Mouse (Mus musculus) stomach, embryonic 15.5 days (tissue): ENCODE measurements at regions not wholly inside any gene's neighbourhood (a gene's known extent, or its start where the extent isn't known, plus 50 kb on each side); places are given as distances from the start of the nearest gene placed in this dataset.

ENCODE experiments used
- ATAC-seq: fragments of 200-750 bp; cut with Nextera tagmentation; 2 replicates; pipeline ENCODE4 v1.8.0; 2017; ENCODE audit warnings: low read depth, moderate number of reproducible peaks, moderate TSS enrichment; ENCODE audit not compliant: insufficient read depth, low FRiP score
- H3K27ac ChIP-seq: fragments of 300-500 bp; sonication (generic); 2 replicates; pipeline ENCODE4 v1.5.1; 2015; ENCODE audit warnings: mild to moderate bottlenecking, inconsistent platforms
- H3K27me3 ChIP-seq: fragments of 300-500 bp; sonication (generic); replicated peaks from 2 replicates; pipeline ENCODE4 v1.6.1; 2015; ENCODE audit warnings: inconsistent platforms
- H3K36me3 ChIP-seq: fragments of 300-500 bp; sonication (generic); 2 replicates; pipeline ENCODE4 v1.6.1; 2015; ENCODE audit warnings: inconsistent platforms
- H3K4me1 ChIP-seq: fragments of 300-500 bp; sonication (generic); 2 replicates; pipeline ENCODE4 v1.6.1; 2015; ENCODE audit warnings: inconsistent platforms
- H3K4me2 ChIP-seq: fragments of 300-500 bp; sonication (generic); 2 replicates; pipeline ENCODE4 v1.6.1; 2015; ENCODE audit warnings: mild to moderate bottlenecking, inconsistent platforms
- H3K4me3 ChIP-seq: fragments of 300-500 bp; sonication (generic); replicated peaks from 2 replicates; pipeline ENCODE4 v1.5.1; 2015; ENCODE audit warnings: inconsistent platforms
- H3K9ac ChIP-seq: fragments of 300-500 bp; sonication (generic); 2 replicates; pipeline ENCODE4 v1.6.1; 2015; ENCODE audit warnings: inconsistent platforms
- H3K9me3 ChIP-seq: fragments of 300-500 bp; sonication (generic); 2 replicates; pipeline ENCODE4 v1.6.1; 2016; ENCODE audit warnings: inconsistent platforms
- WGBS: fragments of 180-500 bp; shearing (Covaris S2); methylation state at CpG from one replicate; pipeline ENCODE4 v1.1.7; 2015; 5-methylcytosine and 5-hydroxymethylcytosine counted together

DNA sequence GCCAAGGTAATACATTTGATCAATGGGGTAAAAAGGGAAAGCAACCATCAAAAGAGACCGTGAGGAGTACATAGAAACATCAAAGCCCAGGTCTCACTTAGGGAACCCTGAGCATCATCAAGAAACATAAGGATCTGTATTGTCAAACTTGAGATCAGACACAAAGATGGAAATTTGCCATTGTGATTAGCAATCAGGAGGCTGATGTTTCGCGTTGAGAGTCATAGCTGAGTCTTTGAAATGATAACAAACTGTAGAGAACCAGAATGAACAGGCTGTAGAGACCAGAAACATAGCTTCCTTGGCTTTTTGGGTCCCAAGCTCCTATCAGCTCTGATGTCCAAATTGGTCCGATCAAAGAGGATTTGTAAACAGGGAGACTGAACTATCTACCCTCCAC lies 505.2 kb upstream of the Nox3 start:
- no peak for ATAC-seq
- no peak overlapping the region for H3K4me2 ChIP-seq
- H3K9me3 ChIP-seq = no peaks in the 10 kb centered on the region
- peaks cover 14% of the 10 kb centered on the region; the same call in 1 of the 2 replicates for H3K4me1 ChIP-seq
- no peaks in the 10 kb centered on the region for H3K27me3 ChIP-seq
- no peak overlapping the region for H3K4me3 ChIP-seq
- H3K36me3 ChIP-seq = no peaks in the 10 kb centered on the region
- H3K9ac ChIP-seq = no peak overlapping the region
- no peak overlapping the region for H3K27ac ChIP-seq
- 91% methylated on average over 4 of the region's 4 CpGs for WGBS

DNA sequence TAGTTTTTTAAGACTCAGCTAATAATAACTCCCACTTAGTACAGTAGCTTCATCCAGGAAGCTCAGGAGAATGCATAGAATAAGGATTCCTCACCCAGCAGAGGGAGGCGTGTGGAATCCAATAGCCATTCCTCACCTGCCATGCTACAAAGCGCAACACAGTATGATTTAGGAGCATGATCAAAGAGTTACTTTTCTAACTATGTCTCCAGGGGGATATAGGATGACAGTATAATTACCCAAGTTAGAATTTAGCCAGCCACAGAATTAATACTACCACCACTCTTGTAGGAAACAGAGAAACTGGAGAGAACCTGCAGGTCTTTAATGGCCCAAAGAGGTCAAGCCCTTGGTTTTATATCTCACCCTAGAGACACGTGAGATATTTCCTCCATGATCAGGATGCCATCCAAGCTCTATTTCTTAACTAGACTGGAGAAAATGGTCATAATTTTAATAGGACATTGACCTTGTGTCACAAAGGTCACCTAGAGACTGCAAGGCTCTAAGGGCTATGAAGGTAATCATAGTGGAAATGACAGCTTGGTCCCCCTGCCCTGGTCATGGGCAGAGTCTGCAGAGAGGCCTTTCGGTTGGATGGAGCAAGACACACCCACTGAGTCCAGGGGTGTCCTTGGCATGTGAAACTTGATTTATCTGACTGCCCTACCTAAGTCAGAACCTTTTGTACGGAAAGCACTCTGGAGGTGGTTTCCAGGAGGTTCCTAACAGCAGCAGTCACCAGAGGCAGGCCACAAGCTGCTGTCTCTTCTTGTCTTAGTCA lies 512.3 kb upstream of the Nox3 start:
- Histone ChIP-seq H3K9me3 (no peaks in the 10 kb centered on the region), H3K27ac (no peak overlapping the region), H3K9ac (no peak overlapping the region), H3K4me1 (no peaks in the 10 kb centered on the region), H3K4me3 (no peak overlapping the region), H3K27me3 (no peaks in the 10 kb centered on the region), H3K36me3 (no peaks in the 10 kb centered on the region), H3K4me2 (no peak overlapping the region)
- no peak for ATAC-seq
- WGBS = 84% methylated on average over 5 of the region's 5 CpGs

DNA sequence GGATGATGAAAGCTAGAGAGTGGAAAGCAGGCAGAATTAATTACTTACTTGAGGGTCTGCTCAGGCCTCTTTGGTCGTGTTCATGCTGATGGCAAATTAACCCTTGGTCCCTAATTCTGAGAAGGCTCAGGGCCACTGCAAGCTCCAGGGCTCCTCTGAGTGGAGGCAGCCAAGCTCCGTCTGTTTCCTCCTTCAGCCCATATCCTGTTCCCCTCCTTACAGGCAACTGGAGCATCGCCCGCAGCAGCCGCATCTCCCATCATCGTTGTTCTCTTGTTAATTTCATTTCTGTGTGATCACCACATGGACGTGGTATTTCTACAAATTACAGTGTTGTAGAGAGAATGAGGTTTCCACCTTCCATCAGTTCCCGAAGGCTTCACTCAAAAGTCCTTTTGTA lies 513.6 kb upstream of the Nox3 start:
- Histone ChIP-seq H3K4me2 (no peak overlapping the region), H3K36me3 (no peaks in the 10 kb centered on the region), H3K4me1 (no peaks in the 10 kb centered on the region), H3K27ac (no peak overlapping the region), H3K9ac (no peak overlapping the region), H3K4me3 (no peak overlapping the region), H3K27me3 (no peaks in the 10 kb centered on the region), H3K9me3 (no peaks in the 10 kb centered on the region)
- no peak for ATAC-seq
- 77% methylated on average over 8 of the region's 8 CpGs for WGBS

DNA sequence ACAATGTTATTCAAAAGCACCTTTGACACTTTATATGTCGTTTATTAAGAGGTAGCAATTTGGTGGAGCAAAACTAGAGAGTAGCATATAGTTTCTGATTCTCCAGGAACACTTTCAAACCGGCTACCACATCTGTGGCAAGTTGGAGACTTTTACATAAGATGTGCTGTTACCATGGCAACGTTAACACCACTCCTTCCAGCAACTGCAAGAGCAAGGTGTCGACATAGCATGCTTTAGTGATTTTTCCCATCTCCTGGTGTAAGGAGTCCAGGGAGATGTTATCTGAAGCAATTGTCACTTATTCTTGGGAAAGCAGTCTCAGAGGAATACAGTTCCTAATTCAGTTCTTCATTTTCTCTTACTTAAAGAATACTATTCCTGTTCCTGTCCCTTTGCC lies 516.5 kb upstream of the Nox3 start:
- no peak for ATAC-seq
- Histone ChIP-seq H3K4me3 (no peak overlapping the region), H3K4me2 (no peak overlapping the region), H3K36me3 (no peaks in the 10 kb centered on the region), H3K9ac (no peak overlapping the region), H3K9me3 (no peaks in the 10 kb centered on the region), H3K27me3 (no peaks in the 10 kb centered on the region), H3K4me1 (no peaks in the 10 kb centered on the region), H3K27ac (no peak overlapping the region)
- WGBS = 55% methylated on average over 4 of the region's 4 CpGs

DNA sequence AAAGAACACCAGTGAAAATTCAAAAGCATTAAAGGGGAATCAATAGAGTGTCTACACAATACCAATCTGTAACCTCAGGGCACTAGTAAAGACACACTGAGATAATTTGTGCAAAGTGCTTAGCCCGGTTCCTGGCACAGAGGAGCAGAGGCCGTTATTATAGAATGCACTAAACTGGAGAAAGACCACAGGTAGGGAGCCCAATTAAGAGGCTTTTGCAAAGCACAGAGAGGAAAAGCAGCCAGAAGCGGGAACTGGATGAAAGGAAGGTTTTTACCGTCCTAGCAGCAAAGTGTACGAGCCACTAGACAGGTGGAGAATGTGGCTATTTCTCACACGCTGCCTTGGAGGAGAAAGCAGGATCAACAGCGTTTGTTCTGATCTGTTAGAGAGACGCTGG lies 518.9 kb upstream of the Nox3 start:
- Histone ChIP-seq H3K4me3 (no peak overlapping the region), H3K27ac (no peak overlapping the region), H3K9ac (no peak overlapping the region), H3K9me3 (no peaks in the 10 kb centered on the region), H3K4me2 (no peak overlapping the region), H3K36me3 (no peaks in the 10 kb centered on the region), H3K4me1 (no peaks in the 10 kb centered on the region), H3K27me3 (no peaks in the 10 kb centered on the region)
- no peak for ATAC-seq
- 64% methylated on average over 8 of the region's 8 CpGs for WGBS

DNA sequence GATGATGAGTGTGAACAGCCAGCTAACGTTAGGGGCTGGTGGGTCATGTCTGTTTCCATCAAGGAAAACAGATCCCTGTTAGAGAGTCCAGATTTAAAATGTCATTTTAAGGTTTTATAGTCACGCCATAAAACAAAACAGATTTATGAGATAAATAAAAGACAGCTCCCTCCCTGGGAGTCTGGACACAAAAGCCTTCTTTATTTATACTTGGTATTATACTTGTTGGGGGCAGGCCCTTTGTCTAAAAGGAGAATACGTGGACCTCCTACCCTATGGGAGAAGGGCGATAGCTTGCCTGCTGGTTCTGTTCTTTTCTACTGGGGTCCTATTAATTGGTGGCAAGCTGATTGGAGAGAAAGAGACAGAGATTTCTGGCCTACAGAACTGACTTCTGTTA lies 520.1 kb upstream of the Nox3 start:
- no peaks in the 10 kb centered on the region for H3K27me3 ChIP-seq
- H3K4me1 ChIP-seq = 0 out of 2 replicates have a peak, but pooled peaks cover 5% of the 10 kb centered on the region
- no peaks in the 10 kb centered on the region for H3K9me3 ChIP-seq
- H3K4me2 ChIP-seq = no peak overlapping the region
- 41% methylated on average over 4 of the region's 4 CpGs for WGBS
- no peak for ATAC-seq
- H3K4me3 ChIP-seq = no peak overlapping the region
- no peaks in the 10 kb centered on the region for H3K36me3 ChIP-seq
- no peak overlapping the region for H3K27ac ChIP-seq
- no peak overlapping the region for H3K9ac ChIP-seq

DNA sequence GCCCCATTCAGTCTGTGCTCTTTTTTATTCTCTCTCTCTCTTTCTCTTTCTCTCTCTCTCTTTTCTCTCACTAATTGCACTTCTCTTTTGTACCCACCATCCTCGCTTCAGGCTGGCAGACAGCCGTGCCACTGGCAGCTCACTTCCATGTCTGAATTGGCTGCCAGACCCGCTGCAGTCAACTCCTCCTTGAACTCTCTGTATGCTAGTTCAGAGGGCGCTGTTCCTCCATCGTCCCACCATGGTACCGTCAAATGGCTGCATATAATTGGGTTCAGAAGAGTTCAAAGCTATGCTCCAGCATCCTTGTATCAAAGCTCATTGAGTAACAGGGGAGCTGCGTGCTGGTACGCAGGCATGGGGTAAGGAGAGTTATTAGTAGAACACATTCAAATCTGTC lies 520.7 kb upstream of the Nox3 start:
- H3K4me3 ChIP-seq = no peak overlapping the region
- H3K4me1 ChIP-seq = 0 out of 2 replicates have a peak, but pooled peaks cover 5% of the 10 kb centered on the region
- no peak for ATAC-seq
- 86% methylated on average over 8 of the region's 8 CpGs for WGBS
- no peaks in the 10 kb centered on the region for H3K36me3 ChIP-seq
- H3K9me3 ChIP-seq = no peaks in the 10 kb centered on the region
- H3K4me2 ChIP-seq = no peak overlapping the region
- H3K9ac ChIP-seq = no peak overlapping the region
- H3K27ac ChIP-seq = no peak overlapping the region
- no peaks in the 10 kb centered on the region for H3K27me3 ChIP-seq

DNA sequence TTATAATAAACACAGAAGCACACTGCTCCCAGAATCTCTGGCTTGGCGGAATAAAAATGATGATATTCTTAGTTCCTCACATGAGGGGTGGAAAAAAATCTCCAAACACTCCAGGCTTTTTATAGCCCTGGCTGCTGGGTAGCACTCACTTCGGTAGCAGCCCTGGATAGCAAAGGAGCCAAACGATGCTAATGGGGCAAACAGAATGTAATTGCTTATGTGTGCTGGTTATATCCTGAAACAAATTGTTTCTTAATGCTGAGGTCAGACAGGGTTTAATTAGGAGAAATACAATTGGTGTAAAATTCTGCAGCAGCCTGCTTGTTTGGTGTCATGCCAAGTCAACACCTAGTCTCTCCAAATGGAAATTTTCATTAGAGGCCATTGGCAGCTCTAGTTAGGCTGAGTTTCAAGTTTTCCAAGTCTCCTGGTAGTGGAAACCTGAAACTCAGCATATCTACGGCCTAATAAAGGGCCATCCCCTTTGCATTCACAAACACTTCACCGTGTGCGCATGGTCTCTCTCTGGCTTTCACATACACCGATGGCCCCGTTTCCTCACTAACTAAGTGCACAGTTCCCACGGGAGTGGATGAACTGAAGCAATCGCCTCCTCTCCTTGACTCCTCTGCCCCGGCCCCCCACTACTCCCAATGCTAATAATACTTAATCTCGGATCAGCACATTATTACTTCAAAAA lies 524.8 kb upstream of the Nox3 start:
- 51% methylated on average over 12 of the region's 12 CpGs for WGBS
- Histone ChIP-seq H3K27me3 (no peaks in the 10 kb centered on the region), H3K4me1 (0 out of 2 replicates have a peak, but pooled peaks cover 5% of the 10 kb centered on the region), H3K4me2 (no peak overlapping the region), H3K27ac (0 out of 2 replicates have a peak overlapping the region, but pooled peaks have one; percentile 12), H3K4me3 (no peak overlapping the region), H3K36me3 (no peaks in the 10 kb centered on the region), H3K9ac (no peak overlapping the region), H3K9me3 (no peaks in the 10 kb centered on the region)
- no peak for ATAC-seq

DNA sequence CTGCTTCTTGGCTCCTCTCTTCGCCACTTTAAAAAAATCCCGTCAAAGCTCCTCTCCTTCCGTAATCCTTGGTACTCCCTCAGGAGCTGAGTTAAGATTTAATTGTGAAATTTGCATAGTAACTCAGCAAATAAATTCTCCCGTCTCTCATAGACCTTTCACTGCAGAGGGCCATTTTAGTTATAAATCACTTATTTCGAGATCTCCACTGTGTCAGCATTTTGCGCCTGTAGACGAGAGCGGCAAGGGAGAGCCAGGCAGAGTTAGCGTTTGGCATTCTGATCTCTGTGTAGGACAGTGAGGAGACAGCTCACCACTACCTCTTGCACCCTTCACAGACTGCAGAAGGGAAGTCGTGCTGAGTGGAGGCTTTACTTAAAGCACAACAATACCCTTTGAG lies 531.8 kb upstream of the Nox3 start:
- no peaks in the 10 kb centered on the region for H3K4me1 ChIP-seq
- H3K9ac ChIP-seq = no peak overlapping the region
- no peaks in the 10 kb centered on the region for H3K36me3 ChIP-seq
- H3K27ac ChIP-seq = no peak overlapping the region
- 78% methylated on average over 10 of the region's 10 CpGs for WGBS
- no peak overlapping the region for H3K4me2 ChIP-seq
- no peaks in the 10 kb centered on the region for H3K9me3 ChIP-seq
- no peaks in the 10 kb centered on the region for H3K27me3 ChIP-seq
- no peak for ATAC-seq
- H3K4me3 ChIP-seq = no peak overlapping the region

DNA sequence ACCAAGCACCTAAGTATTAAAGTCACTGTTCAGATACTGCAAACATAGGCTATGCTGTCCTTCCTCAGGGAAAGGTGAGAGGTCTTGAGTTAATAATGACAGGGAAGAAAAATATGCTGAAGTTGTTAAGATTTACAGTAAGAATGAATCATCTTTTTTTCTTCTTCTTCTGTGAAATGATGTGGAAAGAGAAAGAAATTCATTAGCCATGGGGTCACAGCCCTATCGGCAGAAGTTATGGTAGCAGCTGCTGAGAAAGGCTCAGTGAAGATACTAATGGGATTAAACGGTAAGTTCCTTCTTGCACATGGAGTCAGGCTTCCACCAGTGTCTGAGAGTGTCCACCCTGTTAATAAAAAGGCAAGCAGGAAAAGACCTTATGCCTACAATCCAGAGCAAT lies 533.9 kb upstream of the Nox3 start:
- H3K4me2 ChIP-seq = no peak overlapping the region
- H3K27ac ChIP-seq = no peak overlapping the region
- ATAC-seq = no peak
- H3K36me3 ChIP-seq = no peaks in the 10 kb centered on the region
- H3K9ac ChIP-seq = no peak overlapping the region
- no peaks in the 10 kb centered on the region for H3K27me3 ChIP-seq
- no peaks in the 10 kb centered on the region for H3K9me3 ChIP-seq
- 50% methylated on average over 2 of the region's 2 CpGs for WGBS
- no peak overlapping the region for H3K4me3 ChIP-seq
- H3K4me1 ChIP-seq = no peaks in the 10 kb centered on the region

DNA sequence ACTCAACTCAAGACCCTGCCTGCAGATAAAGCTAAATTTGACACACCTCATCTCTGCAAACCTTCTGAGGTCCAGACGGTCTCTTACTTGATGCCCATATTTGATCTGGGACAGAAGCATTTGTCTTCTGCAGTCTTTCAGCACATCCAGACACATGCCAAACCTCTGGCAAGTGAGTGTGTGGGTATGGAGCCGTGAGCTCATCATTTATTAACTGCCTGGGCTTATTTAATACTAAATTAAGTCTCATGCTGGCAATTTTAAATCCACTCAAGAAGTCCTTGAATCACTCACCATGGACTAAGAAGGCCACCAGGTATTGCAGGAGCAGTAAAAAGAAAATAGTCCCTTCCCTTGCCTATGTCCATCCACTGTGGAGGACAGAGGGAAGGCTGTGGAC lies 554.4 kb upstream of the Nox3 start:
- Histone ChIP-seq H3K27me3 (no peaks in the 10 kb centered on the region), H3K9ac (no peak overlapping the region), H3K9me3 (no peaks in the 10 kb centered on the region), H3K4me2 (no peak overlapping the region), H3K4me3 (no peak overlapping the region), H3K36me3 (no peaks in the 10 kb centered on the region), H3K4me1 (no peaks in the 10 kb centered on the region), H3K27ac (no peak overlapping the region)
- WGBS = 79% methylated on average over 2 of the region's 2 CpGs
- ATAC-seq = no peak

DNA sequence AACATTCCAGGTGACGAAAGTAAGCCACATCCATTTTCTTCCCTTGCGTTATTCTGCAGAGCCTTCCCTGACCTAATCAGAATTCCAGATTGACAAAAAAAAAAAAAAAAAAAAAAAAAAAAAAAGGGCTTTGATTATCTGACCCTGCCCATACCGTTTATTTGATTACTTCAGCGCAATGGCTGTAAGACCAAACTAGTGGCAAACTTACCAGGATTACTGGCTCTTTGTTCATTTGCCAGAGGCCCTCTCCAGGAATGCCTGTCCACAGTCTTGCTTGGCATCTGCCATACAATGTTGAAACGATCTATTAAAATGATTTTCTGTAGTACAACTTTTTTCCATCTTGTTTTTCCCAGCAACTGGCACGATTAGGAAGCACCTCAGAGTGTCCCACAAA lies 569.4 kb upstream of the Nox3 start:
- Histone ChIP-seq H3K4me2 (no peak overlapping the region), H3K9ac (no peak overlapping the region), H3K27ac (no peak overlapping the region), H3K4me3 (no peak overlapping the region), H3K27me3 (no peaks in the 10 kb centered on the region), H3K36me3 (no peaks in the 10 kb centered on the region), H3K4me1 (no peaks in the 10 kb centered on the region), H3K9me3 (no peaks in the 10 kb centered on the region)
- ATAC-seq = no peak
- 46% methylated on average over 6 of the region's 6 CpGs for WGBS
